Mouse (Mus musculus) hindbrain, embryonic 11.5 days (tissue): Measurements from ENCODE around the gene Dgke. TPM values are rescaled to one million over a fixed set of nuclear protein-coding genes. Genes with fewer than 3 reads are reported as not detected.
"Not testable (repeated sequence)": the region's sequence is repeated elsewhere in the genome, so short reads cannot be mapped to it uniquely, and the experiment has no call there.

Source experiments
- ATAC-seq: fragments of 200-750 bp; cut with Nextera tagmentation; 2 replicates; pipeline ENCODE4 v1.8.0; 2017; ENCODE audit warnings: mild to moderate bottlenecking, moderate TSS enrichment, moderate library complexity; ENCODE audit not compliant: low FRiP score
- DNase-seq: peaks from one replicate; pipeline ENCODE4 v3.0.0-alpha.2; 2015; ENCODE audit warnings: low spot score
- H3K27ac ChIP-seq: fragments of 300-500 bp; sonication (generic); 2 replicates; pipeline ENCODE4 v1.5.1; 2014; ENCODE audit warnings: mild to moderate bottlenecking, low read depth, low read length
- H3K27me3 ChIP-seq: fragments of 300-500 bp; sonication (generic); 2 replicates; pipeline ENCODE4 v1.6.1; 2014; ENCODE audit warnings: mild to moderate bottlenecking, low read length, moderate library complexity, mixed read lengths; ENCODE audit not compliant: control insufficient read depth, insufficient read depth
- H3K36me3 ChIP-seq: fragments of 300-500 bp; sonication (generic); 2 replicates; pipeline ENCODE4 v1.6.1; 2014; ENCODE audit warnings: mild to moderate bottlenecking, low read length, moderate library complexity, mixed read lengths; ENCODE audit not compliant: control insufficient read depth, insufficient read depth
- H3K4me1 ChIP-seq: fragments of 300-500 bp; sonication (generic); replicated peaks from 2 replicates; pipeline ENCODE4 v1.6.1; 2014; ENCODE audit warnings: low read length, mixed read lengths; ENCODE audit not compliant: control insufficient read depth, insufficient read depth
- H3K4me2 ChIP-seq: fragments of 300-500 bp; sonication (generic); replicated peaks from 2 replicates; pipeline ENCODE4 v1.6.1; 2014; ENCODE audit warnings: mild to moderate bottlenecking, low read depth, low read length
- H3K4me3 ChIP-seq: fragments of 300-500 bp; sonication (generic); 2 replicates; pipeline ENCODE4 v1.5.1; 2014; ENCODE audit warnings: low read depth, low read length
- H3K9ac ChIP-seq: fragments of 300-500 bp; sonication (generic); 2 replicates; pipeline ENCODE4 v1.6.1; 2014; ENCODE audit warnings: low read depth, low read length
- H3K9me3 ChIP-seq: fragments of 300-500 bp; sonication (generic); 2 replicates; pipeline ENCODE4 v1.6.1; 2016; ENCODE audit warnings: low read length; ENCODE audit not compliant: control insufficient read depth
- WGBS: fragments of 180-500 bp; shearing (Covaris S2); extraction: QIAGEN DNeasy Blood & Tissue Kit; methylation state at CpG from one replicate; pipeline ENCODE4 v1.1.7; 2014; 5-methylcytosine and 5-hydroxymethylcytosine counted together
- polyA plus RNA-seq: library from polyadenylated mRNA; unstranded; fragments of >200 nt; fragmentation: Nextera tagmentation; extraction: Ambion mirVana; gene quantifications from 2 replicates; pipeline ENCODE4 v1.2.1, GENCODE M21; 2014

Gene Dgke
- polyA plus RNA-seq, 1 experiment from 2014 or later, result 4.1 TPM

DNA sequence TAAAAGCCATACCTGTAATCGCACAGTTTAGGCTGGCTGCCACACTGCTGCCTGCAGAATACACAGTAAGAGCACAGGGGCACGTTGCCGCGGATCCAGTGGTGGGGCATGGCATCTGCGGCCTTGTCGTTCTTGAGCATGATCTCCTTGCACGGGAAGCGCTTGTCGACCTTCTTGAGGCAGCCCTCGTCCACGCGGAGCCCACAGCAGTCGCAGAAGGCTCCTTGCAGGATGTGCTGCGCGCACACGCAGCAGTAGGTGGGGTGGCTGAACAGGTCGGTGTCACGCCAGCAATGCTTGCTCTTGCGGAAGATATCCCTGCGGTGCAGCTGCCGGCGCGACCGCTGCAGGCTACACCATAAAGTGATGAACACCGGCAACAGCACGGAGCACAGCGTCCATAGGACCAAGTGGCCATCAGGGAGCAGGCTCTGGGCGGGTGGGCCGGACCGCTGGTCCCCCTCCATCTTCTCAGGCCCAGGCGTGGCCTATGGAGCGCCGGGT is 6.7 kb downstream of the Dgke start:
- peak overlapping the region; percentile 83 for H3K9ac ChIP-seq
- H3K27ac ChIP-seq, result peak overlapping the region; percentile 42; the same call in 1 of the 2 replicates
- WGBS, result under 1% methylated on average over 33 of the region's 33 CpGs
- peaks cover 4% of the 10 kb centered on the region; the same call in 1 of the 2 replicates for H3K4me1 ChIP-seq
- ATAC-seq (peak; percentile 88), DNase-seq (peak; percentile 66)
- peak overlapping the region; percentile 96 for H3K4me2 ChIP-seq
- H3K9me3 ChIP-seq, result no peaks in the 10 kb centered on the region
- no peaks in the 10 kb centered on the region for H3K36me3 ChIP-seq
- H3K27me3 ChIP-seq, result no peaks in the 10 kb centered on the region
- H3K4me3 ChIP-seq, result peak overlapping the region; percentile 82

DNA sequence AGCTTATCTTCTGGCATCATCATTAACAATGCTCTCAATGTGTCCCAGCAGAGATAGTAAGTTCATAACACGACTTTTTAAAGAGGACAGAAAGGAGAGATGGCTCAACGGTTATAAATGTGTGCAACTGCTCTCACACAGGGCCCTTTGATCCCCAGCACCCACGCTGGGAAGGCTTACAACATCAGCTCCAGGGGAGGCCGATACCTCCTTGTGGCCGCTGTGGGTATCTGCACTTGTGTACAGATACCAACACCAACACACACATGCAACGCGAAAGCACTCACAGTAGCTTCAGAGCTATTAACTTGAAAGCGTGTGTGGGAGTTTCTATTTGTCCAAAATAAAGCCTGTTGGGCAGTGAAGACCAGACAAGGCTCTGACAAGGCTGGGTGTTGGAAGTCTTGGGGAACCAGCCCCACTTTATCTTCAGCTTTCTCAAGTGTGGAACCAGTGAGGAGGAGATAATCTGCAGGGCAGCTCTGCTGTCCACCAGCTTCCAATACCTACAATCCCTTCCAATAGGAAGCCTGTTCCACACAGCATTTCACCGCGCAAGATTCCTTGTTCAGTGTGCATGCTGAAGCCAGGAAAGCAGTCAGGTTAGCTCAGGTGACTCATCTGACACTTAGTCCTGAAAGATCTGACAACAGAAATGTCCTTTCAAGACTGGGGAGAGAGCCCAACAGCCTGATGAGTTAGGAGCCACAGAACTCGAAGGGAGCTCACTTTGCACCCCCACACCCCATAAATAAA is 8.0 kb downstream of the Dgke start:
- peak; percentile 29 for DNase-seq
- no peaks in the 10 kb centered on the region for H3K27me3 ChIP-seq
- peak overlapping the region; percentile 8; the same call in 1 of the 2 replicates for H3K4me3 ChIP-seq
- peak overlapping the region; percentile 96; the same call in 1 of the 2 replicates for H3K4me2 ChIP-seq
- no peaks in the 10 kb centered on the region for H3K36me3 ChIP-seq
- H3K27ac ChIP-seq, result no peak overlapping the region
- H3K9ac ChIP-seq, result no peak overlapping the region
- 78% methylated on average over 11 of the region's 11 CpGs for WGBS
- ATAC-seq, result no peak
- no peaks in the 10 kb centered on the region for H3K9me3 ChIP-seq
- H3K4me1 ChIP-seq, result peaks cover 4% of the 10 kb centered on the region; the same call in 1 of the 2 replicates

DNA sequence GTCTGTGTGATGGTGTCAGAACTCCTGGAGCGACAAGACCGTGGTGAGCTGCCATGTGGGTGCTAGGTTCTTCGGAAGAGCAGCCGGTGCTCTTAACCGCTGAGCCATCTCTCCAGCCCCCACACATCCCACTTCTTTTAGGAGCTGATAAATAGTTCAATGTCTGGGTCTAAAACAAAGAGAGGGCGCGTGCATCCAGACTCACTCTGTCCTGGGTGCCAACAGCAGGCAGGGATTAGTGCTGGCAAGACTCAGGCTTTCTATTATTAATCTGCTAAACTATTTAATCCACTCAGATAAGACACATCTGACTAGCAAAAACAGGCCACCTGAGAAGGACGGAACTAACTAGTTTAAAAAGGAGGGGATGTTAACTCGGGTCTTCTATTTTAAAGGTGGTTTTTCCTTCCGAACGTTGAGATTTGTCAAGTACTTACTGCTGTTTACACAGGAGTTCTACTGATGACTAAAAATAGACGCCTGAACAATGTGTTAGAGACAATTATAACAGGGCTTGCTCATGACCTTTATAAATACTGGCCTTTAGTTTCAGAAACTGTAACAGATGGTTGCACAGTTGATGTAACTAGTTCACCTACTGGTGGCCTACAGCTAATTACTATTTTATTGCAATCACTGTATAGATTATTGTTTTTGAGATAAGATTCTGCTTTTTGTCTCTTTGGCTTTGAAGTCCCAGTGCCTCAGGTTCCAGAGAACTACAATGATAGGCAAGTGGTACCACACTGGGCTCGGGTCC is 10.5 kb downstream of the Dgke start:
- Histone ChIP-seq H3K9me3 (no peaks in the 10 kb centered on the region), H3K4me2 (no peak overlapping the region), H3K9ac (no peak overlapping the region), H3K4me3 (no peak overlapping the region), H3K27me3 (no peaks in the 10 kb centered on the region), H3K27ac (no peak overlapping the region), H3K4me1 (peaks cover 4% of the 10 kb centered on the region; the same call in 1 of the 2 replicates), H3K36me3 (no peaks in the 10 kb centered on the region)
- no peak for ATAC-seq
- WGBS, result 90% methylated on average over 13 of the region's 13 CpGs
- no peak for DNase-seq

DNA sequence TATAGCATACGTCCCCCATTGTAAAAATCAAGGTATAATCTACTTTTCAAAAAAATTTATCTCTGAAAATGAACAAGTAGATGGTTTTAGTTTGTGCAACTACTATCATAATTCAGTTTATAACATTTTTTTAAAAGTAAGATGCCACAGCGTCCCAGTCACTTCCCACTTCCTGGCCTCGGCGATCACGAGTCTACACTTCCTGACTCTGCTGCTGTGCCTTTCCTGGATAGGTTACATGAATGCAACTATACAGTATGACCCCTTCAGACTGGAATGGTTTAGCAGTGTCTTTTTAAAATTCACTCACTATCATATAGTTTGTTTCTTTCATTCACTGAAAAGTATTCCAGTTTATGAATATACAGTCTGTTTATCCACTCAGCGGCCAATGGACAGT is 14.9 kb downstream of the Dgke start:
- ATAC-seq (no peak), DNase-seq (no peak)
- no peak overlapping the region for H3K9ac ChIP-seq
- H3K27ac ChIP-seq, result no peak overlapping the region
- WGBS, result 87% methylated on average over 6 of the region's 6 CpGs
- no peak overlapping the region for H3K4me3 ChIP-seq
- no peaks in the 10 kb centered on the region for H3K9me3 ChIP-seq
- H3K4me2 ChIP-seq, result no peak overlapping the region
- H3K4me1 ChIP-seq, result no peaks in the 10 kb centered on the region
- peaks cover 3% of the 10 kb centered on the region; the same call in 1 of the 2 replicates for H3K36me3 ChIP-seq
- no peaks in the 10 kb centered on the region for H3K27me3 ChIP-seq

DNA sequence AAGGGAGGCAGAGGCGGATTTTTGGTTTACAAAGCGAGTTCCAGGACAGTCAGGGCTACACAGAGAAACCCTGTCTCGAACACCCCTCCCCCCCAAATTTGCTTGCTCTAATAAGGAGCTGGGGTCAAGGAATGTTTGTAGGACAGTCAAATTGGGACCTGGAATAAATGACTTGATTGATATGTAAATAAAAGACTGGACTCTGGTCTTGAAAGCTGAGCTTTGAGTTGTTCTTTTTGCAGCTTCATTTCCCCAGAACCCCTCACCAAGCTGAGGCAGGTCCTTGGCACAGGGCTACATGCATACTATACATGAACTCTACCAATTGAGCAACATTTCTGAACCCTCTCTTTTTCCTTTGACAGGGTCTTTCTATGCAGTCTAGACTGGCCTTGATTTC is 20.6 kb downstream of the Dgke start:
- H3K27ac ChIP-seq, result no peak overlapping the region
- no peak overlapping the region for H3K9ac ChIP-seq
- 91% methylated on average over 3 of the region's 3 CpGs for WGBS
- H3K27me3 ChIP-seq, result no peaks in the 10 kb centered on the region
- no peak overlapping the region for H3K4me2 ChIP-seq
- H3K36me3 ChIP-seq, result peaks cover 10% of the 10 kb centered on the region
- ATAC-seq (no peak), DNase-seq (no peak)
- H3K4me1 ChIP-seq, result no peaks in the 10 kb centered on the region
- H3K4me3 ChIP-seq, result no peak overlapping the region
- no peaks in the 10 kb centered on the region for H3K9me3 ChIP-seq

DNA sequence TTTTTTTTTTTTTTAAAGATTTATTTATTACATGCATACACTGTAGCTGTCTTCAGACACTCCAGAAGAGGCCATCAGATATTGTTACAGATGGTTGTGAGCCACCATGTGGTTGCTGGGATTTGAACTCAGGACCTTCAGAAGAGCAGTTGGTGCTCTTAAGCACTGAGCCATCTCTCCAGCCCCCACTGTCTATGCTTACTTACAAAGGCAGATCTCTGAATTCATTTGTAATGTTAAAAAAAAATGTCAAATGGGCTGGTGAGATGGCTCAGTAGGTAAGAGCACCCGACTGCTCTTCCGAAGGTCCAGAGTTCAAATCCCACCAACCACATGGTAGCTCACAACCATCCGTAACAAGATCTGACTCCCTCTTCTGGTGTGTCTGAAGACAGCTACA is 21.1 kb downstream of the Dgke start:
- not testable (repeated sequence) for H3K4me1 ChIP-seq, H3K4me3 ChIP-seq, H3K27me3 ChIP-seq, ATAC-seq, H3K9ac ChIP-seq, H3K4me2 ChIP-seq, H3K9me3 ChIP-seq, DNase-seq, H3K27ac ChIP-seq
- H3K36me3 ChIP-seq, result peaks cover 10% of the 10 kb centered on the region
- WGBS, result 92% methylated on average over 3 of the region's 3 CpGs

DNA sequence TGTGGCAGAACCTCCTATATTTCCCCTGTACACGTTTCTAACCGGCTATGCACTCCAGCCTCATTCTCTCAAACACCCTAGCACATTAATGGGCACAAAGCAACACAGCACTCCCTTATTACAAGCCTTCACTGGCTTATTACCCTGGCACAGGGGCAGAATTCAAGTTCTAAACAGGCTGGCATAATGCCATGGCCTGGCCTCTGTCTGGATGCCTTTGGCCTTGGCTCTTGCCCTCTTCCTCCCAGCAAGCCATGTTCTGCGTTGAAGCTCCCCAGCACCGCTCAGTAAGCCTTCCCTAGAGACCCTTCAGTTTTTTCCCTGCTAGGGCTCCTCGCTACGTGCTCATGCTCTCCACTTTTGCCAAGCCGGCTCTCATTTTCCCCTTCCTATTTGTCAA is 23.6 kb downstream of the Dgke start:
- WGBS, result 94% methylated on average over 7 of the region's 7 CpGs
- H3K27me3 ChIP-seq, result no peaks in the 10 kb centered on the region
- DNase-seq (no peak), ATAC-seq (no peak)
- no peak overlapping the region for H3K27ac ChIP-seq
- peaks cover 10% of the 10 kb centered on the region for H3K36me3 ChIP-seq
- H3K9ac ChIP-seq, result no peak overlapping the region
- H3K9me3 ChIP-seq, result no peaks in the 10 kb centered on the region
- no peaks in the 10 kb centered on the region for H3K4me1 ChIP-seq
- no peak overlapping the region for H3K4me2 ChIP-seq
- H3K4me3 ChIP-seq, result no peak overlapping the region

DNA sequence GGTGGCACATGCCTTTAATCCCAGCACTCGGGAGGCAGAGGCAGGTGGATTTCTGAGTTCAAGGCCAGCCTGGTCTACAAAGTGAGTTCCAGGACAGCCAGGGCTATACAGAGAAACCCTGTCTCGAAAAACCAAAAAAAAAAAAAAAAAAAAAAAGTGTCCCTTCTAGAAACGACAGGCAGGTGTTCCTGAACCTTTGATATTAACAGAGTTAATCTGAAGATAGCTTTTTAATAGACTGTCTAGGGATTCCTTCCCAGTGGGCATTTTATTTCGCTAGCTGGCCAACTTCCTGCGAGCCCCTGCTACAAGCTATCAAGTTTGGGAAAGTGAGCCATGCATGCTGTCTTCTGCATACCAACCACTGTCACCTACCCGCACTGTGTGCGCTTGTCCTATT is 25.6 kb downstream of the Dgke start:
- not testable (repeated sequence) for ATAC-seq, H3K36me3 ChIP-seq
- 92% methylated on average over 6 of the region's 7 CpGs for WGBS

More for the DNA sequence above, 25.6 kb downstream of the Dgke start:
- not testable (repeated sequence) for DNase-seq, H3K4me2 ChIP-seq, H3K9ac ChIP-seq, H3K27me3 ChIP-seq, H3K9me3 ChIP-seq, H3K4me3 ChIP-seq, H3K4me1 ChIP-seq, H3K27ac ChIP-seq
